Mouse (Mus musculus): Measurements from ENCODE around the gene Phf20.
A peak's percentile ranks its signal among the peaks of the same experiment; 100 is the strongest.
"Not testable (repeated sequence)": the region's sequence is repeated elsewhere in the genome, so short reads cannot be mapped to it uniquely, and the experiment has no call there.

Phf20 gene

GRCm38 (mm10) chr2:156196302-156197128 is at the start of gene Phf20:
TSS of gene Phf20 (plus strand) at chr2:156196466.
- peak; percentile 99 for DNase-seq (ENCODE audit: low read depth, low spot score)

GRCm38 (mm10) chr2:156147316-156147915 is 48.9 kb upstream of the Phf20 start:
- no peak for DNase-seq (ENCODE audit: low read depth, low spot score)

GRCm38 (mm10) chr2:156151538-156151937 is 44.7 kb upstream of the Phf20 start:
- DNase-seq (ENCODE audit: low read depth, low spot score): no peak

GRCm38 (mm10) chr2:156165478-156165877 is 30.8 kb upstream of the Phf20 start:
- DNase-seq (ENCODE audit: low read depth, low spot score): no peak

- no peak for DNase-seq (ENCODE audit: low read depth, low spot score)
Observed at GRCm38 (mm10) chr2:156166557-156166956, 29.7 kb upstream of the Phf20 start.

- no peak for DNase-seq (ENCODE audit: low read depth, low spot score)
Observed at GRCm38 (mm10) chr2:156177079-156177478, 19.2 kb upstream of the Phf20 start.

- DNase-seq (ENCODE audit: low read depth, low spot score): peak; percentile 72
Observed at GRCm38 (mm10) chr2:156177651-156178050, 18.6 kb upstream of the Phf20 start.

- DNase-seq (ENCODE audit: low read depth, low spot score): peak; percentile 86
Observed at GRCm38 (mm10) chr2:156179046-156179795, 17.0 kb upstream of the Phf20 start.

GRCm38 (mm10) chr2:156179796-156180093 is 16.5 kb upstream of the Phf20 start:
- DNase-seq (ENCODE audit: low read depth, low spot score): no peak

GRCm38 (mm10) chr2:156180094-156180821 is 16.0 kb upstream of the Phf20 start, which contains the start of gene Rbm39:
TSS of gene Rbm39 (minus strand) at chr2:156180238.
- peak; percentile 100 for DNase-seq (ENCODE audit: low read depth, low spot score)

GRCm38 (mm10) chr2:156180824-156181590 is 15.3 kb upstream of the Phf20 start:
- DNase-seq (ENCODE audit: low read depth, low spot score): no peak

GRCm38 (mm10) chr2:156181592-156181991 is 14.7 kb upstream of the Phf20 start:
- no peak for DNase-seq (ENCODE audit: low read depth, low spot score)

- DNase-seq (ENCODE audit: low read depth, low spot score): not testable (repeated sequence)
Observed at GRCm38 (mm10) chr2:156189241-156189640, 7.0 kb upstream of the Phf20 start.

GRCm38 (mm10) chr2:156190004-156190896 is 6.0 kb upstream of the Phf20 start:
- no peak for DNase-seq (ENCODE audit: low read depth, low spot score)

- no peak for DNase-seq (ENCODE audit: low read depth, low spot score)
Observed at GRCm38 (mm10) chr2:156191540-156191939, 4.7 kb upstream of the Phf20 start.

GRCm38 (mm10) chr2:156192068-156192467 is 4.2 kb upstream of the Phf20 start:
- DNase-seq (ENCODE audit: low read depth, low spot score): no peak

- DNase-seq (ENCODE audit: low read depth, low spot score): no peak
Observed at GRCm38 (mm10) chr2:156193066-156193862, 3.0 kb upstream of the Phf20 start.

GRCm38 (mm10) chr2:156194571-156194970 is 1.7 kb upstream of the Phf20 start:
- DNase-seq (ENCODE audit: low read depth, low spot score): peak; percentile 77
